8 mouse cellular contexts compared by ENCODE assay signal in genomic region chr16:44138979-44139535, GRCm38 (mm10). TPM values are rescaled to one million over a fixed set of nuclear protein-coding genes. Genes with fewer than 3 reads are reported as not detected.
DNase-seq lines count a peak whose midpoint lies in the region; ATAC-seq and TF ChIP-seq lines count a peak whose summit lies in the region.

No protein-coding gene starts in this region.

- peak; percentile 84 for ATAC-seq in embryonic facial prominence, embryonic 13.5 days (ENCODE audit: insufficient number of reproducible peaks, insufficient read depth, low FRiP score, low TSS enrichment, low read depth)
- ATAC-seq in limb, embryonic 12.5 days (ENCODE audit: insufficient number of reproducible peaks, insufficient read depth, low FRiP score, low TSS enrichment, low read depth): peak; percentile 87
- peak; percentile 92 for ATAC-seq in midbrain, embryonic 15.5 days (replicated peaks)

- TF ChIP-seq POLR2A in kidney, adult 2 months (IDR thresholded peaks at IDR 0.05; ENCODE audit: low read depth, low read length): peak; percentile 92
- no peak for TF ChIP-seq POLR2A in spleen, adult 2 months (IDR thresholded peaks at IDR 0.05; ENCODE audit: low read depth, low read length)

- H3K4me1 ChIP-seq in embryonic facial prominence, embryonic 13.5 days: peaks cover 19% of the 10 kb centered on the region
- H3K4me1 ChIP-seq in kidney, adult 2 months (ENCODE audit: control insufficient read depth, insufficient read depth, low read length): peaks cover 6% of the 10 kb centered on the region; the same call in 1 of the 2 replicates
- H3K4me1 ChIP-seq in limb, embryonic 12.5 days (replicated peaks): peaks cover 13% of the 10 kb centered on the region
- H3K4me1 ChIP-seq in midbrain, embryonic 15.5 days: peaks cover 29% of the 10 kb centered on the region
- peaks cover 3% of the 10 kb centered on the region for H3K4me1 ChIP-seq in spleen, adult 2 months (ENCODE audit: control insufficient read depth, insufficient read depth, insufficient read length)

- H3K9ac ChIP-seq in embryonic facial prominence, embryonic 13.5 days: peak overlapping the region; percentile 96
- H3K9ac ChIP-seq in limb, embryonic 12.5 days (replicated peaks): peak overlapping the region; percentile 90
- peak overlapping the region; percentile 91 for H3K9ac ChIP-seq in midbrain, embryonic 15.5 days

- peak overlapping the region; percentile 100 for H3K4me3 ChIP-seq in embryonic facial prominence, embryonic 13.5 days
- peak overlapping the region; percentile 87 for H3K4me3 ChIP-seq in kidney, adult 2 months (ENCODE audit: insufficient read depth, low read depth, low read length)
- H3K4me3 ChIP-seq in limb, embryonic 12.5 days (replicated peaks): peak overlapping the region; percentile 95
- H3K4me3 ChIP-seq in midbrain, embryonic 15.5 days: peak overlapping the region; percentile 78
- H3K4me3 ChIP-seq in spleen, adult 2 months (ENCODE audit: extremely low read depth, insufficient read depth, insufficient read length): peak overlapping the region; percentile 80

- no peaks in the 10 kb centered on the region for H3K9me3 ChIP-seq in embryonic facial prominence, embryonic 13.5 days
- H3K9me3 ChIP-seq in limb, embryonic 12.5 days: no peaks in the 10 kb centered on the region
- H3K9me3 ChIP-seq in midbrain, embryonic 15.5 days: no peaks in the 10 kb centered on the region

- 0% methylated on average over 25 of the region's 25 CpGs for WGBS in embryonic facial prominence, embryonic 13.5 days
- under 1% methylated on average over 25 of the region's 25 CpGs for WGBS in kidney, adult 2 months
- WGBS in limb, embryonic 12.5 days: under 1% methylated on average over 25 of the region's 25 CpGs
- WGBS in midbrain, embryonic 15.5 days: under 1% methylated on average over 25 of the region's 25 CpGs
- under 1% methylated on average over 25 of the region's 25 CpGs for WGBS in spleen, adult 2 months

- H3K27me3 ChIP-seq in embryonic facial prominence, embryonic 13.5 days: no peaks in the 10 kb centered on the region
- no peaks in the 10 kb centered on the region for H3K27me3 ChIP-seq in kidney, adult 2 months (replicated peaks; ENCODE audit: control insufficient read depth, insufficient read depth, low read length)
- no peaks in the 10 kb centered on the region for H3K27me3 ChIP-seq in limb, embryonic 12.5 days
- H3K27me3 ChIP-seq in midbrain, embryonic 15.5 days (replicated peaks): no peaks in the 10 kb centered on the region
- H3K27me3 ChIP-seq in spleen, adult 2 months (ENCODE audit: control insufficient read depth, insufficient read depth, low read length): no peaks in the 10 kb centered on the region

- no peak for TF ChIP-seq CTCF in kidney, adult 2 months (conservative IDR thresholded peaks at IDR 0.05; ENCODE audit: insufficient read depth, insufficient read length, low read depth, low read length)
- no peak for TF ChIP-seq CTCF in spleen, adult 2 months (IDR thresholded peaks at IDR 0.05; ENCODE audit: extremely low read depth, insufficient read depth, insufficient read length, insufficient replicate concordance)

- H3K27ac ChIP-seq in embryonic facial prominence, embryonic 13.5 days: peak overlapping the region; percentile 98
- H3K27ac ChIP-seq in kidney, adult 2 months (ENCODE audit: insufficient read depth, low read depth, low read length): peak overlapping the region; percentile 99
- H3K27ac ChIP-seq in limb, embryonic 12.5 days: peak overlapping the region; percentile 97
- peak overlapping the region; percentile 98 for H3K27ac ChIP-seq in midbrain, embryonic 15.5 days
- H3K27ac ChIP-seq in spleen, adult 2 months (ENCODE audit: insufficient read depth, low read length): peak overlapping the region; percentile 100

- H3K36me3 ChIP-seq in embryonic facial prominence, embryonic 13.5 days: no peaks in the 10 kb centered on the region
- H3K36me3 ChIP-seq in kidney, adult 2 months (ENCODE audit: control insufficient read depth, insufficient read depth, low read length): no peaks in the 10 kb centered on the region
- H3K36me3 ChIP-seq in limb, embryonic 12.5 days: no peaks in the 10 kb centered on the region
- no peaks in the 10 kb centered on the region for H3K36me3 ChIP-seq in midbrain, embryonic 15.5 days (replicated peaks)
- H3K36me3 ChIP-seq in spleen, adult 2 months (ENCODE audit: control insufficient read depth, insufficient read depth, low read length): no peaks in the 10 kb centered on the region

- H3K4me2 ChIP-seq in embryonic facial prominence, embryonic 13.5 days: peak overlapping the region; percentile 94
- peak overlapping the region; percentile 94 for H3K4me2 ChIP-seq in limb, embryonic 12.5 days
- peak overlapping the region; percentile 80 for H3K4me2 ChIP-seq in midbrain, embryonic 15.5 days

- DNase-seq in 3134 (ENCODE audit: extremely low read depth, insufficient read length, low spot score): peak; percentile 91
- DNase-seq in adrenal gland, postnatal 36 days: peak; percentile 84 to 88
- DNase-seq in heart, adult 18-20 months: peak; percentile 93
- DNase-seq in kidney, adult 2 months: peak; percentile 95
- DNase-seq in spleen, adult 2 months (ENCODE audit: low read depth in 1 of 2, low spot score in 2 of 2): peak; percentile 78 to 94

RNA-seq across cellular contexts. Expression of gene Atp6v1a, which starts 0.4 kb away (rescaled TPM):
- total RNA-seq in adrenal gland, postnatal 36 days (2021): 100 to 1,000 TPM; 145 to 153 TPM
- 40.3 and 45.5 TPM in 2 replicates for polyA plus RNA-seq in embryonic facial prominence, embryonic 13.5 days (2015; fragmentation: Nextera tagmentation; extraction: Ambion mirVana)
- 10 to 100 TPM; 24.7 to 27.8 TPM for total RNA-seq in heart, adult 18-20 months (2021)
- 115 and 139 TPM in 2 replicates for polyA plus RNA-seq in kidney, adult 2 months (2012; rRNA removed)
- polyA plus RNA-seq in limb, embryonic 12.5 days (2016; fragmentation: Nextera tagmentation; extraction: Ambion mirVana): 34.2 and 43.7 TPM in 2 replicates
- 128 and 133 TPM in 2 replicates for polyA plus RNA-seq in midbrain, embryonic 15.5 days (2015; fragmentation: Nextera tagmentation; extraction: Ambion mirVana)
- 6.5 and 7.2 TPM in 2 replicates for polyA plus RNA-seq in spleen, adult 2 months (2012; rRNA removed)

RNA-seq across cellular contexts. Expression of gene Naa50, which starts 0.6 kb away (rescaled TPM):
- 10 to 100 TPM; 84.6 to 99.1 TPM for total RNA-seq in adrenal gland, postnatal 36 days (2021)
- 97.8 and 105 TPM in 2 replicates for polyA plus RNA-seq in embryonic facial prominence, embryonic 13.5 days (2015; fragmentation: Nextera tagmentation; extraction: Ambion mirVana)
- total RNA-seq in heart, adult 18-20 months (2021): 10 to 100 TPM; 54.6 to 55.7 TPM
- 8.8 and 9.3 TPM in 2 replicates for polyA plus RNA-seq in kidney, adult 2 months (2012; rRNA removed)
- polyA plus RNA-seq in limb, embryonic 12.5 days (2016; fragmentation: Nextera tagmentation; extraction: Ambion mirVana): 121 and 130 TPM in 2 replicates
- polyA plus RNA-seq in midbrain, embryonic 15.5 days (2015; fragmentation: Nextera tagmentation; extraction: Ambion mirVana): 58.6 and 60.8 TPM in 2 replicates
- 9.1 and 12.4 TPM in 2 replicates for polyA plus RNA-seq in spleen, adult 2 months (2012; rRNA removed)

RNA-seq across cellular contexts. Expression of gene Usf3, which starts 34.0 kb away (rescaled TPM):
- 10 to 100 TPM; 22.9 to 25.6 TPM for total RNA-seq in adrenal gland, postnatal 36 days (2021)
- polyA plus RNA-seq in embryonic facial prominence, embryonic 13.5 days (2015; fragmentation: Nextera tagmentation; extraction: Ambion mirVana): 2.6 and 3.9 TPM in 2 replicates
- total RNA-seq in heart, adult 18-20 months (2021): 10 to 100 TPM; 15.9 to 16.6 TPM
- 12.6 and 13.2 TPM in 2 replicates for polyA plus RNA-seq in kidney, adult 2 months (2012; rRNA removed)
- 3.6 and 4.5 TPM in 2 replicates for polyA plus RNA-seq in limb, embryonic 12.5 days (2016; fragmentation: Nextera tagmentation; extraction: Ambion mirVana)
- 2.8 and 2.9 TPM in 2 replicates for polyA plus RNA-seq in midbrain, embryonic 15.5 days (2015; fragmentation: Nextera tagmentation; extraction: Ambion mirVana)
- polyA plus RNA-seq in spleen, adult 2 months (2012; rRNA removed): 7.4 and 7.7 TPM in 2 replicates

Comparison
In these comparisons a context has a peak if more than half of its experiments do, and no peak if none do; other contexts are left out.
1. Peak in every context shown above with its lines: DNase-seq, ATAC-seq, H3K4me3 ChIP-seq and H3K27ac ChIP-seq.